Comparison of ENCODE assay signal across 8 mouse cellular contexts in genomic region chr4:100170161-100170650, GRCm38 (mm10).
A peak's percentile ranks its signal among the peaks of the same experiment; 100 is the strongest.
DNase-seq lines count a peak whose midpoint lies in the region; ATAC-seq and TF ChIP-seq lines count a peak whose summit lies in the region.

No protein-coding gene starts in this region.

- no peak for TF ChIP-seq POLR2A in limb, embryonic 14.5 days (IDR thresholded peaks at IDR 0.05; ENCODE audit: borderline replicate concordance, extremely low read depth, insufficient read depth, insufficient read length)

- H3K4me3 ChIP-seq in limb, embryonic 14.5 days (replicated peaks; ENCODE audit: low read length) = peak overlapping the region; percentile 13; the same call in 1 of the 2 replicates

- no peaks in the 10 kb centered on the region for H3K27me3 ChIP-seq in limb, embryonic 14.5 days (ENCODE audit: control insufficient read depth, insufficient read depth, low read length)

- 24% methylated on average over 14 of the region's 14 CpGs for WGBS in limb, embryonic 14.5 days

- peaks cover 26% of the 10 kb centered on the region for H3K4me1 ChIP-seq in limb, embryonic 14.5 days (ENCODE audit: control insufficient read depth, insufficient read depth, low read length)

- H3K9me3 ChIP-seq in limb, embryonic 14.5 days (ENCODE audit: control insufficient read depth, low read length) = no peaks in the 10 kb centered on the region

- DNase-seq in adrenal gland, postnatal 10 days = peak; percentile 28
- no peak for DNase-seq in adrenal gland, adult 2 months
- DNase-seq in testis, postnatal 10 days (ENCODE audit: low spot score) = peak; percentile 54
- no peak for DNase-seq in testis, postnatal 14 days (ENCODE audit: low spot score)
- DNase-seq in limb, embryonic 14.5 days (ENCODE audit: low spot score) = peak; percentile 38
- peak; percentile 68 for DNase-seq in retina, embryonic 14.5 days (ENCODE audit: low spot score)
- DNase-seq in layer of hippocampus, adult 11-12 months (ENCODE audit: low spot score) = no peak
- no peak for DNase-seq in cerebellum, adult 11 months

- no peaks in the 10 kb centered on the region for H3K36me3 ChIP-seq in limb, embryonic 14.5 days (ENCODE audit: control insufficient read depth, insufficient read depth, low read length)

- ATAC-seq in limb, embryonic 14.5 days (ENCODE audit: low FRiP score, low read depth) = no peak

- 0 out of 2 replicates have a peak overlapping the region, but pooled peaks have one; percentile 14 for H3K27ac ChIP-seq in limb, embryonic 14.5 days (replicated peaks; ENCODE audit: low read depth, low read length)

- H3K9ac ChIP-seq in limb, embryonic 14.5 days (ENCODE audit: low read depth, low read length, severe bottlenecking) = no peak overlapping the region

- peak overlapping the region; percentile 30 for H3K4me2 ChIP-seq in limb, embryonic 14.5 days (replicated peaks; ENCODE audit: low read depth, low read length, severe bottlenecking)

Comparison
In these comparisons a context has a peak if more than half of its experiments do, and no peak if none do; other contexts are left out.
1. DNase-seq: peak in adrenal gland, postnatal 10 days (single experiment), testis, postnatal 10 days (single experiment), limb, embryonic 14.5 days (single experiment) and retina, embryonic 14.5 days (single experiment); none in adrenal gland, adult 2 months (single experiment), testis, postnatal 14 days (single experiment), layer of hippocampus, adult 11-12 months (single experiment) and cerebellum, adult 11 months (single experiment).